Comparison of ENCODE assay signal across 24 mouse cellular contexts in the genomic region with DNA sequence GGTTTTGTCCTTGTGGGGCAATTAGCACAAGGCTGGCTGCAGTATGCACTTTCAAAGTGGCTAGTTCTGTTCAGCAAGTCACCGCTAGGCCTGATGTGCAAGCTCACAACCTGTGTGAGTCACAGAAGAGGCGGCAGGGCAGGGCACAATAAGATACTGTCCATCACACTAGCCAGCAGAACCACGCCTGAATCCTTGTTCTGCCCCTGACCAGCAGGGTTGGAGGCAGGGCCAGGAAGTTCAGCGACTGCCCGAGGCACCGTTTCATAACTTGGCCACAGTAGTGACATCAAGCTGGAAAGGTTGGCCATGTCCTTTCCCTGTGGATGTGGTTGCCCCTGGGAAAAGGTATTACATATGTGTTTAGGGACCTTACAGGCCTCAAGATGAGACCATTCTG. TPM values are rescaled to one million over a fixed set of nuclear protein-coding genes. Genes with fewer than 3 reads are reported as not detected.
A peak's percentile ranks its signal among the peaks of the same experiment; 100 is the strongest.
DNase-seq lines count a peak whose midpoint lies in the region; ATAC-seq lines count a peak whose summit lies in the region.
"Had no signal": no experiment of that assay in that cellular context is flagged by ENCODE, and none has a peak within 500 bp of the region (broad histone marks: within the 10 kb centered on the region; RNA-seq: fewer than 3 reads in every experiment).

No protein-coding gene starts in this region.

- ATAC-seq in monocyte, adult 5-6 weeks (replicated peaks; ENCODE audit: insufficient number of reproducible peaks, low FRiP score, low TSS enrichment, poor library complexity, severe bottlenecking): no peak
- ATAC-seq: forebrain, embryonic 13.5 days; inflammation-experienced regulatory T-cells, adult 6 months; intestine, embryonic 16.5 days had no signal

- peak; percentile 53 for DNase-seq in adrenal gland, postnatal 14 days
- DNase-seq in adrenal gland, adult (ENCODE audit: inconsistent age in 2 of 2, low spot score in 1 of 2): no peak
- DNase-seq in 3134 (ENCODE audit: extremely low read depth, insufficient read length, low spot score): peak; percentile 54
- DNase-seq in 416B (ENCODE audit: low read depth): peak; percentile 54
- DNase-seq in cerebellum, adult 11-12 months: no peak
- DNase-seq: adrenal gland, adult 2 months; B cell, adult 2 months; cerebellum, adult 9-11 months; cerebellum, postnatal 25 days; gastrocnemius, postnatal 10 days; gastrocnemius, postnatal 36 days; heart, adult 2 months; heart, postnatal 14 days; heart, postnatal 4 days; kidney, adult 18-20 months had no signal

RNA-seq across cellular contexts. Expression of a gene that starts 21.6 kb away (rescaled TPM):
- 0.26 TPM in 1 of 2 replicates, not detected in the other for total RNA-seq in adrenal gland, postnatal 14 days (2021)
- not detected in 3 replicates for total RNA-seq in monocyte, adult 5-6 weeks (2017)
- total RNA-seq: adrenal gland, adult 2 months; CH12.LX; common myeloid progenitor, adult 5-6 weeks; G1E; granulocyte monocyte progenitor cell, adult 5-6 weeks; heart, adult 2 months; heart, postnatal 14 days had no signal

RNA-seq across cellular contexts. Expression of a gene that starts 56.5 kb away (rescaled TPM):
- total RNA-seq in adrenal gland, postnatal 14 days (2021): 2.2 and 2.7 TPM in 2 replicates
- not detected in 3 replicates for total RNA-seq in monocyte, adult 5-6 weeks (2017)
- total RNA-seq: CH12.LX; common myeloid progenitor, adult 5-6 weeks; gastrocnemius, adult 18-20 months; granulocyte monocyte progenitor cell, adult 5-6 weeks; heart, adult 2 months had no signal

Comparison
In these comparisons a context has a peak if more than half of its experiments do, and no peak if none do; other contexts are left out.
1. DNase-seq: peak in adrenal gland, postnatal 14 days (single experiment), 3134 (single experiment) and 416B (single experiment); none in adrenal gland, adult (0 of 2) and cerebellum, adult 11-12 months (single experiment).